ENCODE assay signal across 9 mouse cellular contexts in genomic region chr2:106694567-106694885, GRCm38 (mm10). TPM values are rescaled to one million over a fixed set of nuclear protein-coding genes. Genes with fewer than 3 reads are reported as not detected.
A peak's percentile ranks its signal among the peaks of the same experiment; 100 is the strongest.
DNase-seq lines count a peak whose midpoint lies in the region; ATAC-seq lines count a peak whose summit lies in the region.
"Had no signal": no experiment of that assay in that cellular context is flagged by ENCODE, and none has a peak within 500 bp of the region (broad histone marks: within the 10 kb centered on the region; RNA-seq: fewer than 3 reads in every experiment).

No protein-coding gene starts in this region.

- H3K4me3 ChIP-seq in kidney, embryonic 16.5 days (ENCODE audit: low read length), result peak overlapping the region; percentile 73
- H3K4me3 ChIP-seq in embryonic facial prominence, embryonic 15.5 days (replicated peaks), result peak overlapping the region; percentile 63
- peak overlapping the region; percentile 90 for H3K4me3 ChIP-seq in midbrain, embryonic 16.5 days (ENCODE audit: low read depth, low read length)

- intact Hi-C loops in left cerebral cortex, postnatal 4 days (cut with DNase I), result loop anchor here (5.0 to 10.0 kb wide), 4 partner anchors 90 to 262 kb away; no protein-coding TSS in a partner anchor

- peak overlapping the region; percentile 87 for H3K27ac ChIP-seq in kidney, embryonic 16.5 days (ENCODE audit: low read length)
- peak overlapping the region; percentile 87 for H3K27ac ChIP-seq in embryonic facial prominence, embryonic 15.5 days (replicated peaks)
- H3K27ac ChIP-seq in midbrain, embryonic 16.5 days (ENCODE audit: low read length), result peak overlapping the region; percentile 100
- H3K27ac ChIP-seq: macrophage had no signal

- H3K9ac ChIP-seq in kidney, embryonic 16.5 days (replicated peaks; ENCODE audit: low read length), result peak overlapping the region; percentile 87
- H3K9ac ChIP-seq in embryonic facial prominence, embryonic 15.5 days, result peak overlapping the region; percentile 76
- H3K9ac ChIP-seq in midbrain, embryonic 16.5 days (ENCODE audit: low read depth, low read length), result peak overlapping the region; percentile 96

- no peaks in the 10 kb centered on the region for H3K36me3 ChIP-seq in kidney, embryonic 16.5 days (ENCODE audit: insufficient read depth, low read length)
- no peaks in the 10 kb centered on the region for H3K36me3 ChIP-seq in embryonic facial prominence, embryonic 15.5 days
- no peaks in the 10 kb centered on the region for H3K36me3 ChIP-seq in midbrain, embryonic 16.5 days (ENCODE audit: control insufficient read depth, insufficient read depth, low read length)

- no peak for DNase-seq in kidney, adult 18-20 months
- DNase-seq in hindlimb bud, embryonic 11.5 days (ENCODE audit: extremely low spot score, low read depth, low spot score), result peak; percentile 49
- no peak for DNase-seq in ovary, postnatal 36 days (ENCODE audit: low spot score)
- no peak for DNase-seq in ovary, postnatal 14 days (ENCODE audit: low spot score)
- no peak for DNase-seq in left cerebral cortex, postnatal 4 days

- peaks cover 22% of the 10 kb centered on the region for H3K4me1 ChIP-seq in kidney, embryonic 16.5 days (ENCODE audit: insufficient read depth, low read length)
- peaks cover 21% of the 10 kb centered on the region for H3K4me1 ChIP-seq in embryonic facial prominence, embryonic 15.5 days
- H3K4me1 ChIP-seq in midbrain, embryonic 16.5 days (ENCODE audit: control insufficient read depth, insufficient read depth, low read length), result peaks cover 27% of the 10 kb centered on the region

- WGBS in kidney, embryonic 16.5 days, result under 1% methylated on average over 10 of the region's 10 CpGs
- WGBS in embryonic facial prominence, embryonic 15.5 days, result under 1% methylated on average over 10 of the region's 10 CpGs
- WGBS in midbrain, embryonic 16.5 days, result 0% methylated on average over 10 of the region's 10 CpGs

- no peak for ATAC-seq in kidney, embryonic 16.5 days (ENCODE audit: low FRiP score, low TSS enrichment)
- no peak for ATAC-seq in embryonic facial prominence, embryonic 15.5 days (ENCODE audit: insufficient number of reproducible peaks, low FRiP score, low TSS enrichment, low read depth)
- ATAC-seq in midbrain, embryonic 16.5 days, result no peak

- H3K27me3 ChIP-seq in kidney, embryonic 16.5 days (ENCODE audit: insufficient read depth, low read length), result peaks cover 40% of the 10 kb centered on the region
- no peaks in the 10 kb centered on the region for H3K27me3 ChIP-seq in embryonic facial prominence, embryonic 15.5 days
- H3K27me3 ChIP-seq in midbrain, embryonic 16.5 days (ENCODE audit: control insufficient read depth, insufficient read depth, low read depth, low read length), result no peaks in the 10 kb centered on the region

- peak overlapping the region; percentile 99 for H3K4me2 ChIP-seq in kidney, embryonic 16.5 days (replicated peaks; ENCODE audit: low read depth, low read length)
- H3K4me2 ChIP-seq in embryonic facial prominence, embryonic 15.5 days (replicated peaks), result peak overlapping the region; percentile 91
- H3K4me2 ChIP-seq in midbrain, embryonic 16.5 days (ENCODE audit: low read length), result peak overlapping the region; percentile 68

- no peaks in the 10 kb centered on the region for H3K9me3 ChIP-seq in kidney, embryonic 16.5 days (ENCODE audit: low read length)
- no peaks in the 10 kb centered on the region for H3K9me3 ChIP-seq in embryonic facial prominence, embryonic 15.5 days (replicated peaks)
- H3K9me3 ChIP-seq in midbrain, embryonic 16.5 days (replicated peaks; ENCODE audit: control insufficient read depth, low read length, poor library complexity, severe bottlenecking), result no peaks in the 10 kb centered on the region

RNA-seq across cellular contexts. Expression of gene Mpped2, which starts 1.5 kb away (rescaled TPM):
- 28.6 and 32.0 TPM in 2 replicates for polyA plus RNA-seq in kidney, embryonic 16.5 days (2015; fragmentation: Nextera tagmentation; extraction: Ambion mirVana)
- 56.3 and 61.9 TPM in 2 replicates for polyA plus RNA-seq in embryonic facial prominence, embryonic 15.5 days (2015; fragmentation: Nextera tagmentation; extraction: Ambion mirVana)
- polyA plus RNA-seq in midbrain, embryonic 16.5 days (2015; fragmentation: Nextera tagmentation; extraction: Ambion mirVana), result 99.5 and 110 TPM in 2 replicates
- total RNA-seq in left cerebral cortex, postnatal 4 days (2021), result 10 to 100 TPM; 83.3 to 84.6 TPM
- polyA plus RNA-seq: macrophage had no signal
